Mouse (Mus musculus) urinary bladder, postnatal 25 days (tissue): ENCODE measurements at regions not wholly inside any gene's neighbourhood (a gene's known extent, or its start where the extent isn't known, plus 50 kb on each side); places are given as distances from the start of the nearest gene placed in this dataset.

Experiments
- DNase-seq: peaks from one replicate; pipeline ENCODE4 v3.0.0; 2022; ENCODE audit warnings: low spot score

GRCm38 (mm10) chrX:68313486-68313885 is 364.9 kb upstream of the Fmr1 start:
- peak; percentile 24 for DNase-seq
